Mouse (Mus musculus) neural tube, embryonic 11.5 days (tissue): ENCODE data around the gene Ganc. TPM values are rescaled to one million over a fixed set of nuclear protein-coding genes. Genes with fewer than 3 reads are reported as not detected.

Experiments
- ATAC-seq: fragments of 200-750 bp; cut with Nextera tagmentation; 2 replicates; pipeline ENCODE4 v1.8.0; 2017; ENCODE audit warnings: moderate number of reproducible peaks, mild to moderate bottlenecking, moderate TSS enrichment, moderate library complexity; ENCODE audit not compliant: insufficient read depth, low FRiP score, low TSS enrichment
- DNase-seq: peaks from one replicate; pipeline ENCODE4 v3.0.0-alpha.2; 2015; ENCODE audit warnings: low spot score
- H3K27ac ChIP-seq: fragments of 300-500 bp; sonication (generic); 2 replicates; pipeline ENCODE4 v1.5.1; 2014; ENCODE audit warnings: low read depth, mild to moderate bottlenecking, low read length
- H3K27me3 ChIP-seq: fragments of 300-500 bp; sonication (generic); 2 replicates; pipeline ENCODE4 v1.6.1; 2014; ENCODE audit warnings: mild to moderate bottlenecking, low read length, mixed read lengths; ENCODE audit not compliant: control insufficient read depth, insufficient read depth
- H3K36me3 ChIP-seq: fragments of 300-500 bp; sonication (generic); 2 replicates; pipeline ENCODE4 v1.6.1; 2014; ENCODE audit warnings: mild to moderate bottlenecking, low read length, moderate library complexity, mixed read lengths; ENCODE audit not compliant: control insufficient read depth, insufficient read depth
- H3K4me1 ChIP-seq: fragments of 300-500 bp; sonication (generic); 2 replicates; pipeline ENCODE4 v1.6.1; 2014; ENCODE audit warnings: low read length, mixed read lengths; ENCODE audit not compliant: control insufficient read depth, insufficient read depth
- H3K4me2 ChIP-seq: fragments of 300-500 bp; sonication (generic); 2 replicates; pipeline ENCODE4 v1.6.1; 2014; ENCODE audit warnings: low read depth, mild to moderate bottlenecking, moderate library complexity
- H3K4me3 ChIP-seq: fragments of 300-500 bp; sonication (generic); 2 replicates; pipeline ENCODE4 v1.5.1; 2014; ENCODE audit warnings: low read depth, low read length
- H3K9ac ChIP-seq: fragments of 300-500 bp; sonication (generic); 2 replicates; pipeline ENCODE4 v1.6.1; 2014; ENCODE audit warnings: mild to moderate bottlenecking, low read length
- H3K9me3 ChIP-seq: fragments of 300-500 bp; sonication (generic); 2 replicates; pipeline ENCODE4 v1.6.1; 2016; ENCODE audit warnings: low read length; ENCODE audit not compliant: control insufficient read depth
- WGBS: fragments of 180-500 bp; shearing (Covaris S2); extraction: QIAGEN DNeasy Blood & Tissue Kit; methylation state at CpG from one replicate; pipeline ENCODE4 v1.1.7; 2014; 5-methylcytosine and 5-hydroxymethylcytosine counted together
- polyA plus RNA-seq: library from polyadenylated mRNA; unstranded; fragments of >200 nt; fragmentation: Nextera tagmentation; extraction: Ambion mirVana; gene quantifications from 2 replicates; pipeline ENCODE4 v1.2.1, GENCODE M21; 2014

The Ganc gene
- polyA plus RNA-seq, 1 experiment from 2014 or later: 7.7 TPM

DNA sequence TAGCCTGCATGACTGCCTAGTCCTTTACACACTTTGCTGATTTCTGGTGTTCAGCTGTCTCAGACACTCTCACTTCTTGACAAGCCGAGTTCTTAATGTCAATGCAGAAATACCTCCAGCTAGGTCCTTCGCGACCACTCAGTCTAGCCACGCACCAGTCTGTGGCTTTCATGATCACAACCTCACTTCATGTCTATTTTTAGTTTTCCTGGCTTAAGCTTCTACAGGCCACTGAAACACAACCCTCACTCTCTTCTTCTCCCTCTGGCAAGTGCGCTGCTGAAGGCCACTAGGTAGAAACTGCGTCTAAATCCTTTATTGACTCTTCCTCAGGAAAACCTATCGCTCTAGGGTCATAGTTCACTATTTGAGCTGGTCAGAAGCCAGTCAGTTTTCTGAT is 59.6 kb downstream of the Ganc start:
- no peak overlapping the region for H3K27ac ChIP-seq
- H3K4me2 ChIP-seq: no peak overlapping the region
- no peak overlapping the region for H3K9ac ChIP-seq
- H3K4me3 ChIP-seq: no peak overlapping the region
- no peaks in the 10 kb centered on the region for H3K36me3 ChIP-seq
- no peaks in the 10 kb centered on the region for H3K4me1 ChIP-seq
- DNase-seq: no peak
- no peaks in the 10 kb centered on the region for H3K9me3 ChIP-seq
- no peaks in the 10 kb centered on the region for H3K27me3 ChIP-seq
- no peak for ATAC-seq
- 90% methylated on average over 7 of the region's 7 CpGs for WGBS

DNA sequence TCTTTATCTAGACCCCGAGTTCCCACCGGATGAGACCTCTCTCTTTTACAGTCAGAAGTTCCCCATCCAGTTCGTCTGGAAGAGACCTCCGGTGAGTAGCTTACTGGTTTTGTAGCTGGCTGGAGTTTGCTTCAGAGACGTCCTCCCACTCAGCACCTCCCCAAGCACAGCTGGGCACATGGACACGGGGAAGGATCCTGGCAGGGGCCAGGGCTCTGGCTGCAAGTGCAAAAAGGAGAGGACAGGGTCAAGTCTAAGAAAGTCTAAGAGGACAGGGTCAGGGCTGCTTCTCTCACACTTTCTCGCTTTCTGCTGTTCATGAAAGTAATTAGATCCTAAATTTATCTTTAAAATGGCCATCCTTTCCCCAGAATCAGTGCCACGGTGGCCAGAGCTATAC is 60.4 kb downstream of the Ganc start:
- DNase-seq (no peak), ATAC-seq (no peak)
- no peaks in the 10 kb centered on the region for H3K4me1 ChIP-seq

DNA sequence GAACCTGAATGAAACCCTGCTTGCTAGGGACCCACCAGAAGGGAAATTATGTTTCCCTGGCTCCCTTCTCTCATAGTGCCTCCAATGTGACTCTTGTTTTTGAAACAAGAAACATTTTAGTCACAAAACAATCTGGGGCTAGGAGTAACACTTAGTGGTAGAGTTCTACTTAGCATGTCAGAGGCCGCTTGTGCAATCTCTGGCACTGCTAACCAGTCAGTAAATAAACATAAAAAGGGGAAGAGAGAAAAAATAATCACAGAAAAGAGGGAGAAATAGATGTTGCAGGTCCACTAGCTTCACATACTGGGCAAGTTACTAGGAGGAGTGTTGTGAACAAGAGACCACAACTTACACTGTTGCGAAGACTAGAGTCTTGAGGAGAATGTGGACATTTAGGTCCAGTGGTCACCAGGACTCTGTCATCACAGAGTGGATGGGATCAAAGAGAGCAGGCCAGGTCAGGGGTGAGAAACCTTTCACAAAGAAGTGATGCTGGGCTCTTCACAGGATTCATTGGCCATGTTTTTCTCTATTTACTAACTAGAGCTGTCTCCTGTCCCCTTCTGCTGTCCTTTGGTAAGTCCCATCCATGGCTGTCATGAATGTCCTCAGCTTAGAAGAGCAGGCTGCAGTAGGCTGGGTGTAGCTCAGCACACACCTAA is 61.2 kb downstream of the Ganc start:
- Histone ChIP-seq H3K27ac (no peak overlapping the region), H3K4me3 (no peak overlapping the region), H3K36me3 (no peaks in the 10 kb centered on the region), H3K27me3 (no peaks in the 10 kb centered on the region), H3K9me3 (no peaks in the 10 kb centered on the region), H3K4me2 (no peak overlapping the region), H3K4me1 (no peaks in the 10 kb centered on the region), H3K9ac (no peak overlapping the region)
- DNase-seq: no peak
- WGBS: 91% methylated on average over 2 of the region's 2 CpGs
- ATAC-seq: no peak

More for the DNA sequence above, 60.4 kb downstream of the Ganc start:
- Histone ChIP-seq H3K27ac (no peak overlapping the region), H3K4me2 (no peak overlapping the region), H3K36me3 (no peaks in the 10 kb centered on the region), H3K9ac (no peak overlapping the region), H3K4me3 (no peak overlapping the region), H3K9me3 (no peaks in the 10 kb centered on the region), H3K27me3 (no peaks in the 10 kb centered on the region)
- 84% methylated on average over 8 of the region's 8 CpGs for WGBS

DNA sequence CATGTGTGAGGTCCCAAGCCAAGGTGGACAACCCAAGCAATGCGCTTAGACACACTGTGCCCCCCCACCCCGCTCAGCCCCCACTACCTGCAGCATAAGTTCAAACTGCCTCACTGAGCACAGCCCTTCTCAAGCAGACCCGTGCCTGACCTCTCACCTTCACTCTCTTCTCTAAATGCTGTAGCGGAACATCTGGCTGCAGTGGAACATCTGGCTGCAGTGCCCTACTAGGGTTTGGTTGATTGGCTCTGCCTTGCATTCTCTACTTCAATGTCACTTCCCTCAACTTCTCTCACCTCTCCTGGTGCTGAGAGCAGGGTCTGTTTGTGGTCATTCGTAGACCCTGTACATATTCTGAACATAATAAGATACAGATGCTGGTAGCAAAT is 61.7 kb downstream of the Ganc start:
- DNase-seq (no peak), ATAC-seq (no peak)
- 86% methylated on average over 5 of the region's 5 CpGs for WGBS
- Histone ChIP-seq H3K4me2 (no peak overlapping the region), H3K4me3 (no peak overlapping the region), H3K9me3 (no peaks in the 10 kb centered on the region), H3K36me3 (no peaks in the 10 kb centered on the region), H3K27me3 (no peaks in the 10 kb centered on the region), H3K27ac (no peak overlapping the region), H3K4me1 (no peaks in the 10 kb centered on the region), H3K9ac (no peak overlapping the region)

DNA sequence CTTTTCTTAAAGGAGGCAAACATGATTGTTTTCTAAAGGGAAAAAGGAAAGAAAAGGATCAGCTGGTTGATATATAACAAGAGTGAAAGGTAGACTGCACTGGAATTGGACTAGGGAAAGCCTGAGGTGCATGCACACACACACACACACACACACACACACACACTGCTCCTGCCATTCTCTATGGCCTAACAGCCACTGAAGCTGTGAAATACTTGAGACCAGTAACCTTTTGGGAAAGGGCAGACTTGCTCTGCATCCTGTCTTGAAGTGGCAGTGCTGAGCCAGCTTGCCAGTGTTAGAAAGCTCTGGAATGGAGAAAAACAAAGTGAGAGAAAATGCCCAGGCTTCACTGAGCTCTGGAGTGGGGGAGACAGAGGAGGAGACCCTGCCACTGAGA is 64.3 kb downstream of the Ganc start:
- no peaks in the 10 kb centered on the region for H3K4me1 ChIP-seq
- H3K27ac ChIP-seq: no peak overlapping the region
- H3K9ac ChIP-seq: no peak overlapping the region
- no peak overlapping the region for H3K4me3 ChIP-seq
- no peaks in the 10 kb centered on the region for H3K27me3 ChIP-seq
- H3K4me2 ChIP-seq: no peak overlapping the region
- ATAC-seq (no peak), DNase-seq (no peak)
- no peaks in the 10 kb centered on the region for H3K36me3 ChIP-seq
- H3K9me3 ChIP-seq: no peaks in the 10 kb centered on the region

DNA sequence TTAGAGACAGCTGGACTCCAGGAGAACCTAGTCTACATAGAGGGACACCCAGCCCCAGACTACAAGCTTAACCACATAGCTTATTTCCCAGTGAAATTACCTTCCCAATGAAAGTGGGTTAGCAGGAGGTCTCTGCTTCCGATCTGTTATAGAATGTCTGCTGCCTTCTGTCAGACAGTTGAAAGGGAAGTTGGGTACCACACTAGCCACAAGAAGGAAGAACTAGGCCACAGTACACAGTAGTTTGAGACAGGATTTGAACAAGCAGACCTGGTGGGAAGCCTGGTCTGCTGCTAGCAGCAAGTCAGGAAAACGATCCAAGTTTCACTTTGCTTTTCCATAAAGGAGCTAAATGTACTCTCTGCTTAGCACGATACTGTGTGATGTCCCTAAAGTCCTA is 65.5 kb downstream of the Ganc start:
- Histone ChIP-seq H3K4me3 (no peak overlapping the region), H3K9me3 (no peaks in the 10 kb centered on the region), H3K4me2 (no peak overlapping the region), H3K27ac (no peak overlapping the region), H3K9ac (no peak overlapping the region), H3K27me3 (no peaks in the 10 kb centered on the region), H3K4me1 (no peaks in the 10 kb centered on the region), H3K36me3 (no peaks in the 10 kb centered on the region)
- ATAC-seq: no peak
- DNase-seq: no peak
- WGBS: 82% methylated on average over 3 of the region's 3 CpGs

DNA sequence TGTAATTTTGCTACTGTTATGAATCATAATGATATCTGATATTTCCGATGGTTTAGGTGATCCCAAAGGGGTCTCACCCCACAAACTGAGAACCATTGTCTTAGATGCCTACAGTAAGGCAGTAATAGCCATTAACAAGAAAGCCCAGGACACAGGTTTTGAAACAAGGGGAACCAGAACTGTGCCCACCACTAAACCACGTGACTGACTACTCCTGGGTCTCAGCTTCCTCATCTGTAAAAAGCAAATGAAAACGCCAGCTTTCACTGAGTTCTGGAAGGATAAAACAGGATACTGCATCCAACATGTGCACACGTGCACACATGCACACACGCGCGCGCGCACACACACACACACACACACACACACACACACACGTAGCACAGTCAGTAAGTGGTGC is 66.0 kb downstream of the Ganc start:
- Histone ChIP-seq H3K9ac (no peak overlapping the region), H3K4me2 (no peak overlapping the region), H3K27ac (no peak overlapping the region), H3K4me1 (no peaks in the 10 kb centered on the region), H3K36me3 (no peaks in the 10 kb centered on the region), H3K9me3 (no peaks in the 10 kb centered on the region), H3K4me3 (no peak overlapping the region), H3K27me3 (no peaks in the 10 kb centered on the region)
- DNase-seq: no peak
- 92% methylated on average over 10 of the region's 10 CpGs for WGBS
- no peak for ATAC-seq

DNA sequence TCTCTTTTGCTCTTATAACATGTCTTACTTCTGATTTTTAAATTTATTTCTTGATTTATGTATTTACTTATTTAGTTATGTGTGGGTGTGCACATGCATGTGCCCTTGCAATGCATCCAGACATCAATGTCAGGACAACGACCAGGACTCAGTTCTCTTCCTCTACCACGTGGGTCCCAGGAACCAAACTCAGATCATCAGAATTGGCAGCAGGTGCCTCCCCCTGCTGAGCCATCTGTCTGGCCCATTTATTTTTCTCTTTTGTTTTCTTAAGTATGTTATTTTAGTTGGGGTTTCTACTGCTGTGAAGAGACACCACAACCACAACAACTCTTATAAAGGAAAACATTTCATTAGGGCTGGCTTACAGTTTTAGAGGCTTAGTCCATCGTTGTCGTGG is 67.2 kb downstream of the Ganc start:
- DNase-seq: no peak
- no peak overlapping the region for H3K4me3 ChIP-seq
- H3K9me3 ChIP-seq: no peaks in the 10 kb centered on the region
- no peak overlapping the region for H3K27ac ChIP-seq
- no peak overlapping the region for H3K4me2 ChIP-seq
- 81% methylated on average over 4 of the region's 4 CpGs for WGBS
- no peak for ATAC-seq
- H3K27me3 ChIP-seq: no peaks in the 10 kb centered on the region
- no peaks in the 10 kb centered on the region for H3K36me3 ChIP-seq
- H3K4me1 ChIP-seq: no peaks in the 10 kb centered on the region
- H3K9ac ChIP-seq: no peak overlapping the region

DNA sequence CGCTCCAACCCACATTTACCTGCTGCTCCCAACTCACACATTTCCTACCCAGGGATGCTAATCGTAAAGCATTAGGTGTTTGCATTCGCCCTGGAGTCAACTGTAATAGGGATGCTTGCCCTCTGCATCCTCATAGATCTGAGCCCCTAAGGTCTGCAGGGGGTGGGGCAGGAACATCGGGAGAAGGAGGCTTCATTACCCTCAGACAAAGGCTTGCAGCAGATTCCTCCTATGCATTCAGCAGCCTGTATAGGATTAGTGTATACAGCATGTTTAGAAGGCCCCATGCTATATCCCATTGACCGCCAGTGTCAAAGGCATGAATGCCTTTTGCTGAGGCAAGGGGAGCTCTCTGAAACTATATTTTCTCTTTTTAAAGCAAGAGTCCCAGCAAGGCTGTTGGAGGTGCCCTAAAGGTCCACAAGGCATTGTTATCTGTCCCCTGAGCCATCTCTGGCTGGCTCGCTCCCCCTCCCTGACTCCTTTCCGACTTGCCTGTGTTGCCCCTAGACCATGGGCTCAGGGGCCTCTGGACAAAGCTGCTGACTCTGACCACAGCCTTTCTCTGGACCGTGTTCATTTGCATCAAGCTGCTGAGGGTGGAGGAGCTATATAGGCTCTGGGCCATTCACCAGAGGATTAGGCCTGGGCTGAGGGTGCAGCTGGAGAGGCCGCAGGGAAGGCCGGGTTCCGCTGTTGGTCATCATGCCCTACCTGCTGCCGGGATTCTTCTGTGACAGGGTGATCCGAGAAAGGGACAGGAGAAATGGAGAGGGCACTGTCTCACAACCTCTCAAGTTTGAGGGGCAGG is 72.8 kb downstream of the Ganc start:
- ATAC-seq: no peak
- WGBS: 72% methylated on average over 13 of the region's 13 CpGs
- Histone ChIP-seq H3K4me3 (no peak overlapping the region), H3K36me3 (no peaks in the 10 kb centered on the region), H3K9me3 (no peaks in the 10 kb centered on the region), H3K4me1 (no peaks in the 10 kb centered on the region), H3K27ac (no peak overlapping the region), H3K4me2 (no peak overlapping the region), H3K27me3 (no peaks in the 10 kb centered on the region), H3K9ac (no peak overlapping the region)
- DNase-seq: no peak
